Mouse (Mus musculus): Measurements from ENCODE around the gene Gpsm3. TPM values are rescaled to one million over a fixed set of nuclear protein-coding genes. Genes with fewer than 3 reads are reported as not detected.
A peak's percentile ranks its signal among the peaks of the same experiment; 100 is the strongest.

Gene Gpsm3
- total RNA-seq, 2 experiments from 2014 or later = 4.1 to 4.2 TPM

DNA sequence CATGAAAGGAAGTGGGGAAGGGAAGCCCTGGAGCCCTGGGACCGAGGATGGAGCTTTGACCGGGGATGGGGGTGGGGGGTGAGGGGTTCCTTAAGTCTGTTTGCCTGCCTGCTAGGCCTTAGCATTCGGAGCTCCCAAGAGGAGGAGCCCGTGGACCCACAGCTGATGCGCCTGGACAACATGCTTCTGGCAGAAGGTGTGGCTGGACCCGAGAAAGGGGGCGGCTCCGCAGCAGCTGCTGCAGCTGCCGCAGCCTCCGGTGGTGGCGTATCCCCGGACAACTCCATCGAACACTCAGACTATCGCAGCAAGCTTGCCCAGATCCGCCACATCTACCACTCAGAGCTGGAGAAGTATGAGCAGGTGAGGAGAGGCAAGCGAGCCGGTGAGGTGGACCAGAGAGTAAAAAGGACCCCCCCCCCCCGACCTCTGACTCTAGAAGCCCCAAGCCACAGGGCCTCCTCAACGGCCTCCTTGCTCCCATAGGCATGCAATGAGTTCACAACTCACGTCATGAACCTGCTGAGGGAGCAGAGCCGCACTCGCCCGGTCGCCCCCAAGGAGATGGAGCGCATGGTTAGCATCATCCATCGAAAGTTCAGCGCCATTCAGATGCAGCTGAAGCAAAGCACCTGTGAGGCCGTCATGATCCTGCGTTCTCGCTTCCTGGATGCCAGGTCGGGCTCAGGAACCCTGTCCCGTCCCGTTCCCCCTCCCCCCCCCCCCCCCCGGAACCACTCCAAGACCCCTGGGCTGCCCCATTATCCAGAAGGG, 4.3 kb downstream of the Gpsm3 start:
- intact Hi-C loops (cut with DNase I) = no loop called here
- no peak for DNase-seq (ENCODE audit: low spot score)

DNA sequence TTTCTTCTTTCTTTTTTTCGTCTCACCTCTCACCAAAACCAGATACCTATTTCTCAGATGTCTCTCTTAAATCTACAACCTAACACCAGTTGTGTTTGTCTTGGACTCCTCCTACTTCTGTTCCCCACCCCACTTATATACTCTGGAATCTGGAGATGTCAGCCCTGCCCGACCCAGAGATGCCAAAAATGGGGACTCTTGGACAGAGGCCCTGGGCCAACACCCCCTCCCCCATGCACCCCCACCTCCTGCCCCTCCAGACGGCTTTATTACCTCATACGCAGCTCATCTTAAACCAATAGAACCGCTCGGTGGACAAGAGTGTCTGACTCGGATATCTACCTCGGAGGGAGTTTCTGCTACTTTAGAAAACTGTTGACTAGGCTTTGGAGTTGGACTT, 6.5 kb downstream of the Gpsm3 start:
- DNase-seq (ENCODE audit: low spot score) = no peak
- intact Hi-C loops (cut with DNase I) = no loop called here

DNA sequence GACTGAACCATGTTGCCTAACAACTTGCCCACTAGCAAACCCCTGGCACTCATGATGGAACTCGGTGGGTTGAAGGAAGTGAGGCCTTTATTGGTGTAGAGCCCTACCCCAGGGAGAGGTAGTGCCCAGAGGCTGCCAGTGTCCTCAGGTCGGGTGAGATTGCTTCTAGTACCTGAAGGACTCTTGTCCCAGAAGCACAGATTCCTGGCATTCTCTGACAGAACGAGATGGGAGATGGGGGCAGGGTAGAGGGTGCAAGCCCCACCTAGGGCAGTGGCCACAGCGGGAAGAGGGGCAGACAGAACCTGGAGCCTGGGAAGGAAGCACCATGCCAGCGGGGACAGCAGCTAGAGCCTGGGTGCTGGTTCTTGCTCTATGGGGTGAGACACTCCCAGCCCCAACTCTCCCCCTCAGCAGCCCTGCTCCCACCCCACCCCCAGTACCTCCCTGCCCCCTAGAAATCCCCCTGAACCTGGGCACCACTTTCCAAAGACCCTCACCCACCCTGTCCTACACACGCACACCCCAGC, 8.0 kb downstream of the Gpsm3 start, which contains the start of gene Ager:
TSS of gene Ager (plus strand) at position 297 of the 530 bp plus-strand sequence.
- intact Hi-C loops (cut with DNase I) = no loop called here
- DNase-seq (ENCODE audit: low spot score) = no peak

DNA sequence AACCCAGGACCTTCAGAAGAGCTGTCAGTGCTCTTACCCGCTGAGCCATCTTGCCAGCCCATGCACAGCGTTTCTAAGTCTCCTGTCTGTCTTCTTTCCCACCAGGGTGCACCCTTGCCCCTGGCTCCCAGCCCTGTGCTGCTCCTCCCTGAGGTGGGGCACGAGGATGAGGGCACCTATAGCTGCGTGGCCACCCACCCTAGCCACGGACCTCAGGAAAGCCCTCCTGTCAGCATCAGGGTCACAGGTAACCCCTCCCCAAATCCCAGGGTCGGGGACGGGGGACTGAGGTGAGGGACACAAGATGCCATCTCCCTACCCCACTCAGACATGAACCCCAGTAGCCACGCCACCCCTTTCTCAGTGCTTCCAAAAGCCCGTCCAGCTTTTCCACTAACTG, 10.3 kb downstream of the Gpsm3 start:
- no peak for DNase-seq (ENCODE audit: low spot score)
- intact Hi-C loops (cut with DNase I) = no loop called here

DNA sequence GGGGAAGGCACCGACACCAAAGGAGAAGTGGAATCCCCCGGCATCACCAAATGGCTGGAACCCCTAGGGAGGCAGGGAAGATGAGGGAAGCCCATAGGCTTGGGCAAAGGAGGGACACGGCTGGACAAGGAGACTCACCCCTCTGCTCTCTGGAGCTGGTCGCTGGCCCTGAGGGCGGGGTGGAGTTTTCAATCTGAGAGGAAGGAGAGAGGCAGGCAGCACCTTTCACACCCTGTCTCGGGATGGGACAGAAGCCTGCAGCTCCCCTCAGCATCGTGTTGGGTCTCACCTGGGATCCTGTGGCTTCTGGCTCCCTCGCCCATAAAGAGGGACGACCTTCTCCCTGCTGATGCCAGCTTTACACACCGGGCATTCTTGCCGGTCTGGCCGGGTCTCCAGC, 12.2 kb downstream of the Gpsm3 start:
- intact Hi-C loops (cut with DNase I) = no loop called here
- no peak for DNase-seq (ENCODE audit: low spot score)

DNA sequence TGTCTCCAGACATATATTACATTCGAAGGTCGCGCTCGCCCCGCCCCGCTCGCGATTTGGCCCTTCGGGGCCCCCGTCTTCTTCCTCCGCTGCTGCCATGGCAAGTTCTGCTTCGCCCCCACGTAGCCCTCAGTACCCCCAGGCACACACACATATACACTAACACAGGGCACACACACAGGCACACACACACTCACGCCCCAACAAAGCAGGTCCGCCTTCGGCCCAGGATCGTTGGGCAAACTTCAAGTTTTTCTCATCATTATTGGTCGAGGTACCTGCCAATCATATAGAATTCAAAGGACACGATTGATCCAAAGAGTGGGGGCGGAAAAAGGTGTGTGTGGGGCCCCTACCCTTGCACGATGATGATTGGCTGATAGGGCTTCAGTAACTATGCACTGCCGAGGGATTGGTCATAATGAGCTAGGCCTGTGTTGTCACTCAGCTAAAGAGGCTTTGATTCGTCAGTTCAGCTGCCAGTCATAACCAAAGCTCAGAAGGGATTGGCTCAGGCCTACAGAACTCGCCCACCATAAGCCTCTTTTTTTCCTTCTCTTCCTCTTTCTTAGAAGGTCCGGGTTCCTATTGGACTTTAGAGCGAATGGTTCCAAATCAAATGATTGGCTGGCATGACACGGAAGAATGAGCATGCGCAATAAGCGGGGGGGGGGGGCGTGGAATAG, 13.9 kb downstream of the Gpsm3 start, which contains the start of gene Rnf5:
TSS of gene Rnf5 (minus strand) at position 316 of the 686 bp plus-strand sequence.
- intact Hi-C loops (cut with DNase I) = no loop called here
- DNase-seq (ENCODE audit: low spot score) = peak; percentile 97

DNA sequence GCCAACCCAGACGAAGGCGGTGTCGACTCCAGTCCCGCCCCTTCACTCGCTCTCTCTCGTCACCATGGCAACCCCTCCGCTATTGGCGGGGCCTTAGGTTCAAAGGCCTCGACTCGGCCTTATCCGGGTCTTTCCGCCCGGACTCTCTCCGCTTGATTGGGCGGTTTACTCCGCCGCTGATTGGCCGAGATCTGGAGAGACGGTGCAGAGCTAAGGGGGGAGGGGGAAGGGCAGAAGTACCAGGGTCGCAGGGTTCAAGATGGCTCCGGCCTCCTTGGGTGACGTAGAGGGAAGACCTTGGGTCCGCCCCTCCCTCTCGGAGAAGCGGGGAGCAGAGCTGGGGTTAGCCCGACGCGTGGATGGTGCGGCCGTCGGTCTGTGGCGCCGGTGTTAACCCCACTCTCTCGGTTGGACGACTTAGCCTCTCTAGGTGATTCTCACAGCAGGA, 14.5 kb downstream of the Gpsm3 start, which contains the start of gene Agpat1:
TSS of gene Agpat1 (plus strand) at position 202 of the 448 bp plus-strand sequence.
- intact Hi-C loops (cut with DNase I) = no loop called here
- peak; percentile 98 for DNase-seq (ENCODE audit: low spot score)

DNA sequence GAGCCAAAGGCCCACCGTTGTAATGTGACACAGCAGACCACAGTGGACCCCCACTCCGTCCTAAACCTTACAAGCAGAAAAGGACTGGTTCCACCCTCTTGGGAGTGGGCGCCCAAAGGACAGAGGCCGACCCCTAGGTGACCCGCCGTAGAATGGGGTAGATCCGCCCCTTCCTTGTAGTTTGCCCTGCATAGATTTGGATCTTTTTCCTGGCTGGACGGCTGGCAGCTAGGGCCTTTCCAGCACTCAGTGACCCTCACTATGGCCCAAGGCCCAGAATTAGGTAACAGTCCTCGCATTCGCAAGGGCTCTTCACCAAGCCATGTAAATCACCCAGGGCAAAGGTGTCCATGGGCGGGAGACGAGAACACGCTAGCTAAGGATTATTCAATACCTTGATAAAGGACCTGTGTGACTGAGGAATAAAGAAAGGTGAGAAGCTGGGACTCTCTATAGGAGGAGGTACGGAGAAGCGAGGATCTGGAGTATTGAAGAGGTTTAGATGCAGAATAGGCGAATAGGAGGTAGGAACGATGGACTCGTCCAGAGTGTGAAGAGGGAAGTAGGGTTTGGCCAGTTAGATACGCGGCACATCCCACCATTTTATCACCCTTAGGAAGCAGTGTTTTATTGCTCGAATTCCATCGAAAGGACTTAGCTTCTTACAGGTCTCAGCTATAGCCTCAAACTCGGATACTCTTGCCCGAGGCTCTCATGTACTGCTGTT, 15.1 kb downstream of the Gpsm3 start:
- intact Hi-C loops (cut with DNase I) = no loop called here

DNA sequence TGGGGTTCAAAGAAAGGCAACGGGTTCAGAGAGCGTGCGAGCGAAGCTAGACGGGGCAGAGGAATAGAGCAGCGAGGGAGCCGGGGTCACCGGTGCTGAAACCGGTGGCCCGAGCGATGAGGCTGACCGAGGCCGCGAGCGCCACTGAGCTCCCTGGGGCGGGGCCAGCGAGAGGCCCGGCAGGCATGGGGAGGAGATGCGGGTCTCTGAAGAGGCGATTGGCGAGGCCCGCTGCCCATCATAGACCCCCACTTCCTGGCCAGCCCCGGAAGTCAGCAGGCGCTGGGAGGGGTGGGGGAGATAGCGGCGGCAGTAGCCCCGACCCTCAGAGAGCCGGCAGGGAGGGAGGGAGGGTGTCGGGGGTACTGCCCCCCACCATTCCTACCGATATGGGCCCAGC, 16.0 kb downstream of the Gpsm3 start:
- DNase-seq (ENCODE audit: low spot score) = peak; percentile 94
- intact Hi-C loops (cut with DNase I) = no loop called here

More for the DNA sequence above, 15.1 kb downstream of the Gpsm3 start:
- no peak for DNase-seq (ENCODE audit: low spot score)

DNA sequence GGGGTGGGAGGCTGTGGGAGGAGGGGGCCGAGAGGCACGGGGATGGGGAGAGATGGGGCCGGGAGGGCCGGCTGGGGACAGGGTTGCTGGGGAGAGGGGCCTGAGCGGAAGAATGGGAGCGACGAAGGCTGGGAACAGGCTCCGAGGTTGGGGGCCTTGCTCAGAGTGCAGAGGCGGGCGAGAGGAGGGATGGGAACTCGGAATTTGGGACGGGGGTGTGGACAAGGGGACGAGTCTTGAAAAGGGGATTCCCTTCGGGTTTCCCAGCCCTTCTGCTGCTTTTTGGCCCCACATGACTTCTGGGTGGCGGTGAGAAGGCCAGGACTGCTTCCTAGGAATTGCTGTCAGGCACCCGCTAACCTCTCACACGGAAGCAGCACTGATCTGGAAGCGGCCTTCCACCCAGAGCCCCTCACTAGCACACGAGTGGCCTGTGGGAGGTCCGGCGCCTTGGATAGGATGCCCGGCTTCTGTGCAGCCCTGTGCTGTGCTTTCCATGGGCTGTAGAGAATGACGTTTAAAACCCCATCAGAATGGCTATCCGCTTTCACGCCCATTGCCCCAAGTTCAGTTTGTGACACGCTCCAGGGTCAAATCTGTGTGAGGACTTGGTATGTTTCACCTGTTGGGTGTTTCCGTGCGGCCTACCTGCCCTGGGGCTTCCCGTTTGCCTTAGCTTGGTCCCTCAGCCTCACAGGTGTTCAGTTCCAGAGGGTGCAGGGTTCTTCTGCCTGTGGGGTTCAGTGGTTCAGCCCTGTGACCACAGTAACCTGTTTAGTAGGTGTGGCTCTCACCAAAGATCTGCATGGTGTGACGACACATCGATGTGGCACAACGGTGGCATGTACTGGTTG, 16.8 kb downstream of the Gpsm3 start:
- intact Hi-C loops (cut with DNase I) = no loop called here
- no peak for DNase-seq (ENCODE audit: low spot score)

DNA sequence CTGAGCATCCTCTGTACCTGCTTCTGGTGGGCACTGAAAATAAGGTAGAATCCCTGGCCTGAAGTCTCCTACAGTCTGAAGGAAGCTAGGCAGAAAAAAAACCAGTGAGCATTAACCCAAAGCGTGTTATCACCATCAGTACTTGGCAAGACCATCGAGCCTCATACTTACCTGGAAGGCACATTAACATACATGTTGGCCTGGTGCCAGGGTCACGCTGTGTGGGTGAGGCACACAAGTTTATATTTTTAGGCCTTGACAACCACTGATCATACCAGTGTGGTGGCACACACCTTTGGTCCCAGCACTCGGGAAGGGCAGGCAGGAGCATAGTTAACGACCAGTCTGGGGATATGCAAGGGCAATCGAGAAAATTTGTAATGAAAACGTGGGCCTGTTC, 18.4 kb downstream of the Gpsm3 start:
- intact Hi-C loops (cut with DNase I) = no loop called here
- no peak for DNase-seq (ENCODE audit: low spot score)

DNA sequence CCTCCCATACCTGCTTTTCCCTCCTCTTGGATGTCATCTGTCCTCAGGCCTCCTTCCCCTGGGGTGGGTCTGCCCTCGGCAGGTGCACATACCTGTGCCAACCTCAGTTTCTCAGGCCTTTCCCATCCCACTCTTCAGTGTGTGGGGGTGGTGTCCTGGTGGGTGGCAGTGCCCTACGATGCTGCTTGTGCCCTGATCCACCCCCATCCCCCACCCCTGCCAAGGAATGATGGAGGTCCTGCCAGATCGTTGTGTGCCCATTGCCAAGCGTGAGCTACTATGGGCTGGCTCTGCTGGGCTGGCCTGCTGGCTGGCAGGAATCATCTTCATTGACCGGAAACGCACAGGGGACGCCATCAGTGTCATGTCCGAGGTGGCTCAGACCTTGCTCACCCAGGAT, 21.4 kb downstream of the Gpsm3 start:
- DNase-seq (ENCODE audit: low spot score) = no peak
- intact Hi-C loops (cut with DNase I) = no loop called here

DNA sequence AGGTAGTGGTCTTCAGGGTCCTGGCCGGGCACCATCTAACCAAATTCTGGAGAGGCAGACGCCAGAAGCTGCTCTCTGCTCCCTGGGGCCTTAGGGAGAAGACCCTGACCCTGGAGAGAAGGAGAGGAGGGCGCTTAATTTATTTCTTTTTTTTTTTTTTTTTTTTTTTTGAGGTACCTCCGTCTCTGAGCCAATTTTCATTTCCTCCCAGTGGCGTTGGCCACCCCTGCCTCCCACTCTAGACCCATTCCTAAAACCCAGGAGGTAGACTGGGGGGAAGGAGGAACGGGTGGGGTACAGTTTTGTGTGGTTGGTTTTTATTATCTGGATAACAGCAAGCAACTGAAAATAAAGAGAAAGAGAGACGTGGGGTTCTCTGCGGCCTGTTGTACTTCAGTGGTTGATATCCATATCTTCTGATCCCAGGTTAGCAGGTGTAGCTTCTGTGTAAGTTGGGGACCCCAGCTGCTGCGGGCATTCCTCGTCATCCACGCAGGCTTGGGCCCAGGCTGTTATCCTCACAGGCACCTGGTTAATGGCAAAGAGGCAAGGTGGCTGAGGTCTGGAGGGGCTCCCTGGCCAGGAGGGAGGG, 23.5 kb downstream of the Gpsm3 start:
- intact Hi-C loops (cut with DNase I) = no loop called here
- no peak for DNase-seq (ENCODE audit: low spot score)

DNA sequence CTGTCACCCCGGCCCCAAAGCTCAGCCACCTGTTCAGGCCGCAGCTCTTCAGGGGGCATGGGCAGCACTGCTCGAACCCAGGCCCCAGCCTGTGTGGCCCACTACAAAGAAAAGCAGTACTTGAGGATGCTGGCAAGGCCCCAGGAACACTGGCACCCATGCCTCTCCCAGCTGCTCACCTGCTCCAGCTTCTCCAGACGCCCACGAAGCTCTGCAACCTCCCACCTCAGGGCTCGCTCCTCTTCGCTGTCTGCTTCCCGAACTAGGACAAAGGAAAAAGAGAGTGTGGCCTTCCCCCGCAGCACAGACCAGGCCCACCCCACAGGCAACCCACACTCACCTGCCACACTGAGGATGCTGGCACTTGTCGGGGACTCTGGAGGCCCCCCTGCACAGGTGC, 24.2 kb downstream of the Gpsm3 start:
- intact Hi-C loops (cut with DNase I) = no loop called here
- no peak for DNase-seq (ENCODE audit: low spot score)

DNA sequence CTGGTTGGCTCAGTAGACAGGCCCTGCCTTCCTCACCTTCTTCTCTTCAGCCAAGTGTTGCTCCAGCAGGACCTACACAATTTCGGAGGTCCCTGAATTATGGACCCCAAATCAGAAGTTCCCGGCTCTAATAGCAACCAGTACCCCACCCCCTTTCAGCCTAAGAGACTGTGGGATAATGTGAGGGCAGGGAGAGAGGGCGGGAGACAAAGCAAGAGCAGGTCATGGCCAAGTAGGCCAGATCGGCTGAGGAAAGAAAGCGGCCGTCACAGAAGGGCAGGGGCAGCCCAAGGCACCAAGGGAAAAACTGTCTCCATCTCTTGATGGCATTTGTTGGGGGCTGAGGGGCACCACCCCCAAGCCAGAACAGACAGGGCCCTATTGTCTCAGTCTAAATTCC, 26.3 kb downstream of the Gpsm3 start, which contains the start of gene Egfl8:
TSS of gene Egfl8 (minus strand) at position 101 of the 400 bp plus-strand sequence.
- DNase-seq (ENCODE audit: low spot score) = no peak
- intact Hi-C loops (cut with DNase I) = loop anchor here (5.0 kb wide), 2 partner anchors 44 to 59 kb away; no protein-coding TSS in a partner anchor

DNA sequence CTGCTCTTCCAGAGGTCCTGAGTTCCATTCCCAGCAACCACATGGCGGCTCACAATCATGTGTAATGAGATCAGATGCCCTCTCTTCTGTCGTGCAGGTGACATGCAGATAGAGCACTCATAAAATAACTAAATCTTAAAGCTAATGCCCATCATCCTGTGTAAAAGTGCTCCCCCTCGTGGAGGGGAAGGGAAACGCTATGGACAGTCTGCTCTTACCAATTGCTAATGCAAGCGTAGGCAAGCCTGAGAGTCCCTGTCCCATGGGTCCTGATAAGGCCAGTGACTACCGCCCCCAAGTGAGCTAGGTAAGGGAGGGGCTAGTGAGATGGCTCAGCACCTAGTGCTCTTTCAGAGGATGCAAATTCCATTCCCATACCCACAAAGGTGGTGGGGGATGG, 29.4 kb downstream of the Gpsm3 start:
- DNase-seq (ENCODE audit: low spot score) = no peak
- intact Hi-C loops (cut with DNase I) = loop anchor here (1.0 to 5.0 kb wide), 3 partner anchors 47 to 179 kb away; no protein-coding TSS in a partner anchor

DNA sequence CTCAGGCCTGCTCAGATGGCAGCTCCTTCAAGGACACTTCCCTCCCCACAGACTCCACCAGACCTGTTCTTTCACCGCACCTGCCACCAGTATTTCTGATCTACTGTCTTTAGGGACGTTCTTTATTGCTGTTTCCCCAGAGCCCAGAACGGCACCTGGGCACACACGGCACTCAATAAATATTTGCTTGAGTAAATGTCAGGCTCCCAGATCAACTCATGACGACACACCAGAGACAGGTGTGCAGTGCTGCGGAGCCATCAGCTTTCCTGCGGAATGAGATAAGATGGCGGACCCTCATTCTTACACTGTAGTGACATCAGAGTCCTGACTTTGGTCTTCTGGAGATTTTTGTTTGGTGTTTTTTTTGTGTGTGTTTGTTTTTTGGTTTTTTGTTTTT, 31.4 kb downstream of the Gpsm3 start:
- DNase-seq (ENCODE audit: low spot score) = no peak
- intact Hi-C loops (cut with DNase I) = no loop called here

DNA sequence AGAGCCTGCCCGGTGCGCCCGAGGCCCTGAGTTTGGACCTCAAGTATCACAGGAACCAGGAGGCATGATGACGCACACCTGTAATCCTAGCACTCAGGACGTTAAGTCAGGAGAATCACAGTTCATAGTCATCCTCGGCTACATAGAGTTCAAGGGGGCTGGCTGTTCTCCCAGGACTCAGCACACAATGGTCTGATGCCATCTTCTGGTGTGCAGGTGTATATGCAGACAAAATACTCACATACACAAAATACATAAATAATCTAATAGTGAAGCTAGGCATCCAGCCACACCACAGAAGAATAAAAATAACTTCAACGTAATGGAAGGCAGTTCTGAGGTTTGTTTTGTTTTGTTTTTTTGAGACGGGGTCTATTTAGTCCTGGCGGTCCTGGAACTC, 33.6 kb downstream of the Gpsm3 start:
- no peak for DNase-seq (ENCODE audit: low spot score)
- intact Hi-C loops (cut with DNase I) = no loop called here

DNA sequence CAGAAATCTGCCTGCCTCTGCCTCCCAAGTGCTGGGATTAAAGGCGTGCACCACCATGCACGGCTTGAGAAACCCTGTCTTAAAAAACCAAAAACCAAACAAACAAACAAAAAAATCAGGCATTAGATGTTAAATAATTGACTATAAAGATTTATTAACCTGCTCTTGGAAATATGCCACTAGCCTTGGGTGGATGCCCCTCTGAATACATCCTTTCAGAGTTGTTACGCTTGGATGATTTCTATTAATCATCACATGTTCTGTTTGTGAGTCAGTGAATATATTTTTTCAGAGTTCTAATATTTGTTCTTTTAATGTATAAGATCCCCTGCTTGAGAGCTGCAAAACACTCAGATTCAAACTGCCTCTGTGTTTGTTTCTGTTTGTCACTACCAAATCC, 35.4 kb downstream of the Gpsm3 start:
- no peak for DNase-seq (ENCODE audit: low spot score)
- intact Hi-C loops (cut with DNase I) = no loop called here
